Mouse (Mus musculus) megakaryocyte progenitor cell, adult 5-6 weeks (primary cell): ENCODE data around the gene Gm28230. TPM values are rescaled to one million over a fixed set of nuclear protein-coding genes. Genes with fewer than 3 reads are reported as not detected.
A peak's percentile ranks its signal among the peaks of the same experiment; 100 is the strongest.

Source experiments
- ATAC-seq: replicated peaks from 2 replicates; pipeline ENCODE4 v1.8.0; 2016; ENCODE audit warnings: mild to moderate bottlenecking, moderate TSS enrichment, inconsistent platforms; ENCODE audit not compliant: poor library complexity
- total RNA-seq, 2 experiments: library from RNA; stranded (forward) in 1 of 2; stranded (reverse) in 1 of 2; fragments of 157-497, 149-512 nt in 1 of 2; fragments of 200-1000 nt in 1 of 2; gene quantifications; 2 replicates each; pipeline versions ENCODE4 v1.2.3 to v1.2.4; 2015 to 2017

The Gm28230 gene
- total RNA-seq, 2 experiments from 2014 or later = not detected

DNA sequence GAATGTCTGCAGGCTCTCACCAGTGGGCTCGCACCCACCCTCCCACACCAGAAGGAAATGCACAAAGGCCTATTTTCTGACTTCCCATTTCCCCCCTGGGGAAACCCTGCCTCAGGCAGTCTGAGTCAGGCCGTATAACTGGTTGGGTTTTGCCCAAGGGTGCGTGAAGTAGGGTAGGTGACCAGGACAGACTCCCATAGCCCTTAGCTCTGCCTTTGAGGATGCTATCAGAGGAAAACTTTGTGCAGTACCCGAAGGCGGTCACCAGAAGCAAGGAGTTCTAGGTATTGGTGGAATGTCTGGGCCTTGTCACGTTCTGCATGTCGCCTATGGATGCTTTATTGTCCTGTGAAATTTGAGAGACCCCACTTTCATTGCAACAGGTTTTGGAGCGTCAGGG is 3.6 kb upstream of the Gm28230 start:
- ATAC-seq = no peak

DNA sequence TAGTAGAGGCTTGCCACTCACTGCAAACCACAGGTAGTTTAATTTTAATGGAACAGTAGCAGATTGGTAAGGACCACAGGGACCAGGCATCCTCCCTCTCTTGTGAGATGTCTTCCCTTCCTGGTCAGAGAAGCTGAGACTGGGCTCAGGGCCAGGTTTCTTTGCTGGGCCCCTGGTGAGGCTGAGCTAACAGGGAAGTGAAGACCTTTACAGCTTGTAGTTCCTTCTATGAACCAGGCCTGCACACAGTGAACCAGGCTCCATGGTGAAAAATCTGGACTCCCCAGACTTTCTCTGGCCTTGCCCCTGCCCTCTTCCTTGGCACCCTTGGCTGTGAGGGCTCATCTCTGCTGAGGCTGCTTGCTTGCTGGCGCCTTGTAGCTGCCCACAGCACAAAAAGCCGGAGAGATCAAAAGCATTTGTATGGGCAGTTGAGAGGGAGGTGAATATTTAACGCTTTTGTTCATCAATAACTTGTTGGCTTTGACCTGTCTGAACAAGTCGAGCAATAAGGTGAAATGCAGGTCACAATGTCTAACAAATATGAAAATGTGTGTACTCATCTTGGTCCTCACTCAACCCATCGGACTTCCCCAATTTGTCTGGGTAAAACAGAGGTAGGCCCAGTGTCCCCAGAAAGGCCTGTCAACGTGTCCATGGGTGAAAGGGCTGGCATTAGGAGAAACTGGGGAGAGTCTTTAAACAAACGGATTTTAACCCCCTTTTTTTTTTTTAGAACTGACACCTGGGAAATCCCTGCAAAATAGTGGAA is 2.1 kb upstream of the Gm28230 start:
- ATAC-seq = peak; percentile 39; the same call in 1 of the 2 replicates

DNA sequence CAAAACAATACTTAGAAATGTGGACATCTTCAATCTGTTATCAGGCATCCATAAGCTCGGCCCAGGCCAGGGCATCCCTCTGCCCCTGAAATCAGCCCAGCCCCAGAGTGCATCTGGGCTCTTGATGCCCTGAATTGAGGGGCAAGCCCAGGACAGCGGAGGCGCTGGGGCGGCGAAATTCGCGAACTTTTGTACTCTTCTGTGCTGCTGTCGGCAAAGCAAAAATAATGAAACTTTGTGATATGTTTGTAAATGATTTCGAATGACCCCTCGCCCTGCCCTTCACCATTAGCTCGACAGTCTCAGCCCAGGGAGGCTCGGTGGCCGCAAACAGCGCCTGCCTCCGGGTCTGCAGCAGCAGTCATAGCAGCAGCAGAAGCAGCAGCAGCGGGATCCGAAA is 1.4 kb upstream of the Gm28230 start:
- no peak for ATAC-seq

DNA sequence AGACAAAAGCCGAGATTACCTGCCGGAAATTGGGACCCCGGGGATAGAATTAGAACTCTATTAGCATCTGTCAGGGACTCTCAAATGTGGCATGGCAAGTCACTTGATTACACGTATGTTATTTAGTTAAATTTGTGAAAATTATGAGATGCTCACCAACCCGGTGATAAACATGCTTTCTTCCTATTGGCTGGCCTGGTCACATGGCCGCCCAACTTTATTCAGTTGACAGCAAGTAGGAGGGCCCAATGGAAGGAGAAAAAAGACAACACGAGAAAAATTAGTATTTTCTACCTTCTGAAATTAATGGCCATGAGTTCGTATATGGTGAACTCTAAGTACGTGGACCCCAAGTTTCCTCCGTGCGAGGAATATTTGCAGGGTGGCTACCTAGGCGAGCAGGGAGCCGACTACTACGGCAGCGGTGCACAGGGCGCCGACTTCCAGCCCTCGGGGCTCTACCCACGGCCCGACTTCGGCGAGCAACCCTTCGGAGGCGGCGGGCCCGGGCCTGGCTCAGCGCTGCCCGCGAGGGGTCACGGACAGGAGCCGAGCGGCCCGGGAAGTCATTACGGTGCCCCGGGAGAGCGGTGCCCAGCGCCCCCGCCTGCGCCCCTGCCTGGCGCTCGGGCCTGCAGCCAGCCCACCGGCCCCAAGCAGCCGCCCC is 578 bp downstream of the Gm28230 start:
- ATAC-seq = 0 out of 2 replicates have a peak, but pooled peaks have one; percentile 29

DNA sequence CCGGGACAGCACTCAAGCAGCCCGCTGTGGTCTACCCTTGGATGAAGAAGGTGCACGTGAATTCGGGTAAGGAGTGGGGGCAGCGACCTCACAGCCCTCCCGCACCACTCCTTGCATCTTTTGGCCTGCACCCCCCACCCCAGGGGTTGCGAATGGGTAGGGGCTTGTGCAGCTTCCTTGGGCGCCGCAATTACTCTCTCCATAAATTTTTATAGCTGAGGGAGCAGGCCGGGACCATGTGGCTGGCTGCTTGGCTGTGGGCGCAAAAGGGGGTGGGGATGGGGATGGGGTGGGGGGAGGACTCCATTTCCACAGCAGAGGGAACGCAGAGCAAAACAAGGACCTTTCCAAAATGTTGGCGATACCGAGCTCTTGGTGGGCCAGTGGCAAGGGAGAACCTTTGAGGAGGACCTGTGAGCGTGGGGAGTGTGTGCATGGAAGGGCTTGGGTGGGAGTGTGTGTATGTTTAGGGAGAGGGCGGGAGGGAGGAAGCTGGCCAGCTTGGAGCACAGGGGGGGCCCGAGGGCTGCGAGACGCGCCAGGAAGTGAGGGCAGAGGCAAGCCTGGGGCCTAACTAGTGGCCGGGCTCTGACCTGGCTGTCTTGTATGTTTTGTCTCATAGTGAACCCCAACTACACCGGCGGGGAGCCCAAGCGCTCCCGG is 1.2 kb downstream of the Gm28230 start:
- ATAC-seq = no peak

DNA sequence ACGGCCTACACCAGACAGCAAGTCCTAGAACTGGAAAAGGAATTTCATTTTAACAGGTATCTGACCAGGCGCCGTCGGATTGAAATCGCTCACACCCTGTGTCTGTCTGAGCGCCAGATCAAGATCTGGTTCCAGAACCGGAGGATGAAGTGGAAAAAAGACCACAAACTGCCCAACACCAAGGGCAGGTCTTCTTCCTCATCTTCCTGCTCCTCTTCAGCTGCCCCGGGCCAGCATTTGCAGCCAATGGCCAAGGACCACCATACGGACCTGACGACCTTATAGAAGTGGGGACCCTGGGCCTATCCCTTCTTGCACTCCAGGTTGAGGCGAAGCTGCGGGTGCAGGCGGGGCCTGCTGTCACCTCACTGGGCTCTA is 1.8 kb downstream of the Gm28230 start:
- no peak for ATAC-seq

DNA sequence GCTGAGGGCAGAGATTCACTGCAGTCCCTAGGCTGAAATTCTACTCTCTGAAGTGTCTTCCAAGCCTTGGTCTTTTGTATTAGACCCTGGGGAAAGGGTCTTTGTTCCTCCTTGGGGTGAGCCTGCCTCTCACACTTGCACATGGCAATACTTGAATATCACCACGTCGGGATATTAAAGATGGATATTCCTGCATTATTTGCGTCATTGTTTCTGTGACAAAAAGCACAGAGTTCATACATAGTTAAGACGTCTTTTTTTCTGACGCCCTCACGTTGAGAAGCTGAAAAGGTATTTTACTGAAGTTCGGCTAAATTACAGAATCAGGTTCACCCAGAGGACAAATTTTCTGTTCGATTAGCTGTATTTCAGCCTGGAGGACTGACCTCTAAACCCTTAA is 3.8 kb downstream of the Gm28230 start:
- ATAC-seq = no peak

DNA sequence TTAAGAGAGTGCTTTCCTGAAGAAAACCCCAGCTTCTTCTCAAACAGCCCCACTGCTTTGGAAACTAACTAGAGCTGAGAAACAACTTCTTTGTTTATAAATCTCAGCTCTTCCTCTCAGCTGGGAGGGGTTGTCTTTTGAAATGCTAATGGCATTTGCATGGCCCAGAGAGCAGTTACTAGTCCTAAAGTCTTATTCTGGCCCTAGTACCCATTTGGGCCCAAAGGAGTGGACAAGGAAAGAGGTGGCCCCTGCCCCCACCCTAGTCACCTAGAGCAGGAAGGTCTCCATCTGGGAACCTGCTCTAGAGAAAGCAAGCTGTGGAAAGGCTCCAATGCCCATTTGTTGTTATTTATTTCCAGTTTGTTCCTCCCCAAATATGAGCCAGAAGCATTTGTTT is 4.5 kb downstream of the Gm28230 start:
- no peak for ATAC-seq

DNA sequence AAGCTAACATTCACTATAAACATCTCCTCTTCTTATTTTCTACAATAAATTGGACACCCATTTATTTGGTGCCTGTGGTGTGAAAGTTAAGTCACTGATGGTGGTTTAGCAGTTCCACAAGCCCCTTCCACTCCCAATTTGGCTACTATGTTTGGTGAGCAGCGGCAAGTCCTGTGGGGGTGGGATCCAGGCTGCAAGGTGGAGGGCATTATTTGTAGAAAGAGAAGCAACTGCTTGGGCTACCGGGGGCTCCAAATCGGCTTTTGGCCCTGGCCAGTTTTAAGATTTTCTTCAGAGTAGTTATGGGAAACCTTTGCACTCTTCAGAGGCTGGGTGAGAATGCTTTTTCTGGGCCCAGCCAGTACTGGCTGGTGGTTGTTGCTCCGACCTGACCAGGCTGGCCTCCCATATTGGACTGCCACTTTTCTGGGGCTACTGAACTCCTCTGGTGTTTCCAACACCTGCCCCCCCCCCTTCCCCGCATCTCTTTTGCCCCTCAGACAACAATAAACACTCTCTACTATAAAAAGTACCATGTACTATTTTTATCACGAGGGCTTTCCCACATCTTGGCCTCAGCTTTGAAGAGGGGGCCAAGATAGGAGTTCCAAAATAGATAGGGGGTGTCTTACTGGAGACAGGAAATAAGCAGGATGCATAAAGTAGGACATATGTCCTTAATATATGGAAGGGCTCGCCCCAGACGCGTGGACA is 5.4 kb downstream of the Gm28230 start:
- ATAC-seq = no peak

DNA sequence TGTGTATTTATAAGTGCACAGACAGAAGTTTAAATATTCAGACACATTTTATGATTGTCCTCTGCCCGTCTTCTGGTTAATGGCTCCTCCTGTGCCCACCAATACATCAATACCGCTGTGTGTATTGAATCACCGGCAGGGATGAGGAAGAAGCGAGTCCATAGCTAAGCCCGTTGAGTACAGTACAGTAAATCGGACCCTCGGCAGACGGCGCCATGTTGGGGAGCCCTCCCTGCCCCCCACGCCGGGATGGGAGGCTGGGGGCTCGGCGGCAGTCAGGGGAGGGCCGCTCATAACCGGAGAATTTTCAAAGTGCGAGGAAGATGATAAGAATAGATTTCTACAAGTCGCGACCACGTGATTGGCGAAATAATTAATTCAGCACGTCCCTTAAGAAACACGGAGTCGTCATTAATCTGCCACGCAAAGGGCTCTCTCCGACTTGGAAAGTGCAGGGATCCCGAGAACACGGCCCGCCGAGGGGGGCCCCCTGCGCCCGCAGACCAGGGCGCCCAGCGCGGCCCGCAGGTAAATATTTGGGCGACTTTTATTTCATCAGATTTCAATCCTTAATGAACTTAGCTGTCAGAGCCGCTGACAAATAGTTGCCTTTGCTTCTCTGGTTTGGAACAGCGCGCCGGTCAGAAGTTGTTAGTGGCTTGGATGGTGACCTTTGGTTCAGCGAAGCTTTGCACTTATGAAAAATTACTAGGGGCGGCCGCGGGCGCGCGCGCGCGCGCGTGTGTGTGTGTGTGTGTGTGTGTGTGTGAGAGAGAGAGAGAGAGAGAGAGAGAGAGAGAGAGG is 6.2 kb downstream of the Gm28230 start:
- no peak for ATAC-seq

DNA sequence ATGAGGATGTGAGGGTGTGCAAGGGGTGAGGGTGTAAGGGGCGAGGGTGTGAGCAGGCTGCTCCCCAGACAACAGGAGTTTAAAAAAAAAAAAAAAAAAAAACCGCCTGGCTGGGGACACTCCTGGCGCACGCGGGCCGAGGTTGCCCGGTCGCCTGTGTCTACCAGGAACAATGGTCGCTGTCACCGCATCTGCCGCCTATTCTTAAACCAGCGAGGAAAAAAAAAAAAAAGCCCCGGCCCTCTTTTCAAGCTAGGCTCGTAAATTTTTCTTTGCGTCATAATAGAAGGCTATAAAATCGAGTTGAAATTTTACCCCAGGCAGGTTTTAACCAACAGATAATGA is 6.8 kb downstream of the Gm28230 start:
- ATAC-seq = 0 out of 2 replicates have a peak, but pooled peaks have one; percentile 23

DNA sequence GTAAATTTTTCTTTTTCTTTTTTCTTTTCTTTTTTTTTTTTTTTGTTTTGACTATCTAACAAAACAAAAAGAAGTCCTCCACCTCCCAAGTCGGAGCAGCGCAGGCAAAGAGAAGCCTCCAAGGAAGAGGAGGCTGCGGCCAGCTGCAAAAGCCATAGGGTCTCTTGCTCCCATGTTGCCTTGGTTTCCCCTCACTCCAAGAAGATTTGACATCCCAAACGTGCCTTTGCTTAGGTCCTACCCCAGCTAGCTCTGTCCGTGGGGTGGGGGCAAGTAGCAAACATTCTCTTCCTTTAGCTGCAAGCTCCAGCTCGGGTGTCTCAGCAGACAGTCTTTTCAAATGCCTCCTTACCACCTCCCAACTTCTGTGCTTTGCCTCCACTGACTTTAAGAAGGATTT is 7.2 kb downstream of the Gm28230 start:
- no peak for ATAC-seq

DNA sequence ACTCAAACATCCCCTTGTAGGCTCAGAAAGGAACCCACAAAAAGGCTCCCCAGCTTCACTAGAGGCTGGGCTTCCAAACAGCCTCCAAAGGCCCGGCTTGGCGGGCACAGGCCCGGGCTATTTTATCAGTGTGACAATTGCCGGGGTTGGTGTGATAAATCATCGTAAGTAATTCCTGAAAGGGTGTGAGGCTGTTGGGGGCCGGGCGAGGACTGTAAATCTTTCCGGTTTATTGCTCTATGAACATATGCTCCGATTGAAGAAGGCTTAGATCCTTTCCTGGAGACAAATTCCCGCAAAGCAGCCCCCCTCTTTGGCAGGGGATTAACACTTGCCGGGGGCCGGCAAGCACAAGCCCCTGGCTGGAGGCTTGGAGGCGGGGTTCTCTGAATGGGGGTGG is 7.9 kb downstream of the Gm28230 start:
- no peak for ATAC-seq

DNA sequence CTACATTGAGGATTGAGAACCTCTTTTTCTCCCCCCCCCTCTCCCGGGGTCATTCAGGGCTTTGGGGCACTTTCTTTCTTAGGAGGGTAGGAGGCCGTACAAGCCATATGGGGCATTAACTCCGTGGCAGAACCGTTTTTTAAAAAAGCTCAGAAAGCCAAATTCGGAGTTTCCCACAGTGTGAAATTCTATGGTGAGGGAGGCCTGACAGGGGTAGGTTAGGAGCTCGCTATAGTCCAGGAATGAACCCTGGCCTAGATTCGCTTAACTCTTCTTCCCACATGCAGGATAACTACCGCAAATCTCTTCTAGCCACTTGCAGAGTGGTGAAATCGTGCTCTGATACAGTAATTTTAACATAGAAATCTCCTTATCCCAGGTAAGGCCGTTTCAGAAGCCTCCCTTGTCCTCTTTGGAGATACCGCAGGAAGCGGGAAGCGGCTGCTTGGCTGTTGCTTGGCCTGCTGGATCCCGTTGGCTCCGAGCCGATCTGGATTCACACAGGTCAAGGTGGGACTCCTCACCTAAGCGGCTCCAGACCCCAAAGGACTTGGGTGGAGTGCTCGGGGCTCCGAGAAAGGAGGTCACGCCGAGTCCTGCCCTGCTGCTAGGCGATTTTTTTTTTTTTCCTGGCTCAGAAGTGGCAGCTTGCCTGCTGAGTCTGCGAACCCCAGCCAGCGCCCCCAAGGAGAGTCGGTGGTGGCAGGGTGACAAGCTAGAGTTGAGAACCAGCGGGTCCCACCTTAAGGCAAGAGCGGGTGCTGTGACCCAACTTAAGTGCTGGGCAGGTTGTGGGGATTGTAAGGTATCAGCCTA is 8.7 kb downstream of the Gm28230 start:
- no peak for ATAC-seq

DNA sequence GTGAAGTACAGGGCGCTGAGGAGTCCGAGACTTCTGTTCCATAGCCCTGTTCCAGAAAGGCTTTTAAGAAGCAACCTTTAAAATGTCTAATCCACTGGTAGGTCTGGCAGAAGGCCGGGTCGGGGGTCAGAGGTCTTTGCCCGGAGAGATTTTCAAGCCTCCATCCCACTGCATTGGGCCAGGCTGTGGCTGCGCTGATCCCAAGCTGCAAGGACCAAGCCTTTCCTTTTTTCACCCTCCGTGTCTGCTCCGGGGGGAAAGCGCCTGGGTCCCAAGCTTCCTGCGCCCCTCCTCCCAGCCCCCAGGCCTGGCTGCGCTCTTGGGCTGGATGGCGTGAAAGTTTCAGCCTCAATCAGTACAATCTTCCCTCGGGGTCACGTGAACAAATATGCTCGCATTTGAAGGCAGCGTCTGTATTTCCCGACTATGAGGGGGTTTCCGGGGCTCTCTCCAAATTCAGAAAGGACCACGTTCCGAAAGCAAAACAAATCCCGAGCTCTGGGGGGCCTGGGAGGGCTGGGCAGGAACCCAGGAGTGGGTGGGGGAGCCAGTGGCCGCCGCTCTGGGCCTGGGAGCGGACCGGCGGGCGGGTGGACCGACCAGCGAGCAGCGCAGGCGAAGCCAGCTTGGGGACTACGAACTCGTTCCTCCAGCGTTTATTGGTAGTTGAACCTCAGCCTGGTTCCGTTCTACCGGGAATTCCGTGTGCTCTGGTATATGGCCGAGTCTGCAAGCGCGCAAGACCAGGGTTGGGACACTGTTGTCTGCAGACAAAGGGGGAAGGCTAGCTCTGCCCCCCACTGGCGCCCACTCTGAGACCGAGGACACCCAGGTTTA is 9.5 kb downstream of the Gm28230 start:
- no peak for ATAC-seq

DNA sequence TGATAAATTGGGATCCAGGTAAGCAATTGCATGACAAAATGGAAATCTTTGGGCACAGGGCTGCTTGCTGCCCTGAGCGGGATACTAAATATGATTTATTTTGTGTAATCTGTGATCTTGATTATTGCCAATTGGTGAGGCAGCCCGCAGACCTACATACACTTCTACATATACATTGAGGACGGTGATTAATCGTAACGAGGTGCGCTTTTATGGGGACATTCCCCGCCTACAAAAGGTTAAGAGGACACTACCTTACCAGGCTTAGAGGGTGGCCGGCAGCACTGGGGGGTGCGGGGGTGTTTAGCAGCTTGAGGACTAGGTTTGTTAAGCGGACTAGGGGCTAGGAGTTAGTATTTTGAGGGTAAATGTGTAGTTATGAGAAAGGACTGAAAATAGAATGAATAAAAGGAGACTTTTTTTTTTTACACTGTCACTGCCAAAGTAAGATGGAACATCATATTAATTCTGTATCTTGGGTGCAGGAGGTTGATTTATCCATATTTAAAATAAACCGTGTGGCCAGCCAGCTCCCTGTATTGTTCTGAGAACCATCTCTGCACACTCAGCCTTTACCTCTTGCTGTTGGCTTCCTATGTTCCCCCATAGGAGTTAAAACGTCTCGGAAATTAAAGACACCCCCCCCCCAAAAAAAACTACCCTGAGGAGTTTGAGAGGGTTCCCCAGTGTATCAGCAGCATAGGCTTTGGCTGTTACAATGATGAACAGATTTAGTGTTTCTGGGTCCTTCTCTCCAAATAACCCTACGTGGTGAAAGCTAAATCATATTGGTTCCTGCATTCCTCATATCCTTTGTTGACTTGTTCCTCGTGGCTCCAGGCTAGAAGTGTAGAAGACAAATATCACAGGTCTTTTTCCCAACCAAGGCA is 10.4 kb downstream of the Gm28230 start:
- ATAC-seq = no peak

DNA sequence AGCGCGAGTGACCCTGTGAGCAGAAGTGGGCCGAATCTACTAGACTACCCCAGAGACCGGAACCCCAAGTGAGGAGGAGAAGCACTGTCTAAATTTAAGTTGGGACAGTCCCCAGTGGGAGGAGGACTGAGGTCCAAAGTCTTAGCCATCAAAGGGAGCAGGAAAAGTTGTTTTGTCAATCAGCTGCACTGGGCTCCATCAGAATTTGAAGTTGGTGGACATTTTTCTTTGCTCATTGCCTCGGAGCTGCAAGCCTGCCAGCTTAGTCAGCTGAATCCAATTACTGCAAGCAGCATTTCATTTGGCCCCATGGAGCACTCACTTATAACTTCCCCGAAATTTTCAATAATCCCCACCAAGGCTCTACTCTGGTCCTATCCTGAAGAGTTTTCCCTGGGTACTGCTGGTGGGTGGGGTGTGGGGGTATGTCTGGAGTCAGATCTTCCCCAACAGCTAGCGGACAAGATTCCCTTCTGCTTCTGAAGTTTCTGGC is 11.1 kb downstream of the Gm28230 start:
- ATAC-seq = no peak
